Mouse (Mus musculus): ENCODE measurements at regions not wholly inside any gene's neighbourhood (a gene's known extent, or its start where the extent isn't known, plus 50 kb on each side); places are given as distances from the start of the nearest gene placed in this dataset.

DNA sequence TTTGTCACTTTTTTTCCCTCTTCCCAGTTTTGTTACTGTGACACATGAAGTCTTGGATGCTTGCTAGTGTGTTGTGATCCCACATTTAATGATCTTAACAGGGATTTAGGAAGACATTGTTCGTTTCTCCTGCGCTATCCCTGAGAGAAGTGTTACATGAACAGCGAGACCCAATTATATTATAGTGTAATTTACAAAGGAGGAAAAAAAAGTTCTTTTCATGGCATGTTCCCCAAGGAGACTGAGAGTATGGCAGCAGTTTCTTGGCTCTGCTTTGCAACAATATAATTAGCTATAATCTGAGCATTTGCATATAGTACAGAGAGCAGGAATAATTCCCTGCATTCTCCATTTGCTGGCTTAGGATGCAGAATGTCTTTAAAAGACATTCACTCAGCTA lies 168.6 kb downstream of the Insc start:
- no peak for DNase-seq

DNA sequence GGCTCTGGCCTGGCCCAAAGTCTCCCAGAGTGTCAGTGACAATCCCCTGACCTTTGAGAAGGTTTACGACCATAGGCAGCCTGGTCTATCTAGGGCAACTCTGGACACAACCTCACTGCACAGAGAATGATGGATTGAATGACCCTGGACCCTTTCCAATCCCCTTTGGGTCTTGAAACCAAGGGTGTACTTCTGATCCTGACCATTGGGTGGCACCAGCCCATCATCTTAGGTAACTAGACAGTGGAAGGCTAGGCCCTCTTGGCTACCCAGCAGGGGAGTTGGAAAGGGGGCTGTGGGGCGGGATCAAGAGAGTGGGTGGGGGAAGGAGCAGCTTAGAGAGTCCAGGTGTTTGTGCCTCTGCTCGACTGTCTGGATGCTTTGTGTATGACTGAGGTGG lies 178.7 kb downstream of the Insc start:
- peak; percentile 84 for DNase-seq

DNA sequence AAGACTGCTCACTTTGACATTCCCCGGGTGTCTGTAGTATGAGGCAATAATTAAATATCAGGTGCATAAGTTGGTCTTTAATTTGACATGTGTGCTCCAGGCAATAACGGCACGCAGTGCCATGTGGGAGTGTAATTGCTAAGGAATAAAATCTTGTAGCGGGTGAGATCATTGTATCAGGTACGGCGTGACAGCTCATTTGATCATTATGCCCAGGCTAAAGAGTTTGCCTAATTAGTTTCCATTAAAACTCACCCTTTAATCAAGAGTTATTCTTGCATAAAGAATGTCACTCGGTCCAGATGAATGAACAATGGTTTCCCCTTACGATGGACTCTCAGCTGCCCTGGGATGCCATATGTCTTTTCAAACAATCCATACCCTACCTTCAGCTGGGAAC lies 190.4 kb downstream of the Insc start:
- DNase-seq = no peak

DNA sequence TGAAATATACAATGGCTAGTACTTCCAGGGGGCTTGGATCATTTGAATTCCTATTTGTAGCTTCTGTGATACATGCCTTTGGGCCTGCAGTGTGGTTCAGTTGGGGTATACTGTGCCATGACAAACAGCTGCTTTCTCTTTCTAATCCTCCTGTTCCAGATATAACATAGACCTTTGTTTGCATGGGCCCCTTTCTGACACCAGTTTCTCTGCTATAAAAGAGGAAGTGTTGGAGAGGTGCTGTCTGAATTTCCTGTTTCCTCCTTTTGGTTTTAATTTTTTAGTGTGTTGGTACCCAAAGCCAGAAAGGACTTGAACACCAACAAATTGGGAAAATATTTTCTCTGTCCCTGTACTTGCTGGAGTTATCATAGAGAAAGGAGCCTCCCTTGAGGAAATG lies 207.3 kb downstream of the Insc start:
- no peak for DNase-seq

DNA sequence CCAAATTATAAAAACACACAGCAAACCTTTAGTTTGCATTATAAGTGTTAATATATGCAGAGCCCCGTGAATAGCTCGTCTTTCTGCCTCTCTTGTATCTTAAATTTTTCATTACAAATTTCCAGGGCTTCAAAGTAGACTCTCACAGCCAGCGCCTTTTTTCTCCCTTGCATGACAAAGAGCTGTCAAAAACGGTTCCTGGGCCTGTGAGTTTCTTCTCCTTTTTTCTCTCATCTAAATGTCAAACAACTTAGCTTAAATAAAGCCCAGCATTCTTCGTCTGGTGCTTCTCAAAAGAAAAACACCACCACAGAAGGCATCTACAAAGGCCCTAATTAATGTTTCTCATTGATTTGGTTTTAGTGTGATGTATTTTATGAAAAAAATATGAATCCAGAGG lies 219.7 kb downstream of the Insc start:
- no peak for DNase-seq

DNA sequence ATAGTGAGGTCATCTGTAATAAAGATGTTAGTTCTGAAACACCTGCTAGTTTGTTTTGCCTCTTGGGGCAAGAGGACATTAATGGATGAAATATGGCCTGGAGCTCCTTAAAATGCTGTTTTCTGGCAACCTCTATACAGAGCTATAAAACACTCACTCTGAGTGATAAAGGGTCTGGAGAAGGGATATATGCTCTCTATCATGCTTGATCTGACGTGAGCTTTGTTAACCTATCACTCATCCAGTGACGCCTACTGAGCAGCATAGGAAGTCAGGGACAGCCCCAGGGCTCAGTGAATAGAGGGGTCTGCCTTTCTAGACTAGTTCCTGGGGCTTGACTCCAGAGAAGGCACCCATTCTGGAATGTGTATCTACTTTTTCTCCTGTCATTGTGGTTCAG lies 222.4 kb downstream of the Insc start:
- DNase-seq = no peak

DNA sequence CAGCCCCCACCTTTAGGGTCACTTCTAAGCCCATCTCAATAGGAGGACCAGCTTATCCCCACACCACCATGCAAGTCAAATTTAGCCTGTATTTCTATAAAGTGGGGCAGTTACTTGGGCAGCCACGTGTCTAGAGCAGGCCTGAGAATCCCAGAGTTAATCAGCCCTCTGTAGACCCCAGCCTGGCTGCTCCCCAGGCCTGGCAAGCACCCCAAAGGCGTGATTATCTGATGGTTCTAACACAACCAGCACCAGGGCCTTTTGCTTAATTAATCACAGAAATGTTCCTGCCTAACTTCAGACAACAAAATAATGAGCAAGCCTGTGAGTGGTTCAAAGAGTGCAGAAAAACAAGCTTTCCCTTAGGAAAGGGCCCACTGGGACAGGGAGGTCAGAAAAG lies 243.0 kb downstream of the Insc start:
- DNase-seq = no peak

DNA sequence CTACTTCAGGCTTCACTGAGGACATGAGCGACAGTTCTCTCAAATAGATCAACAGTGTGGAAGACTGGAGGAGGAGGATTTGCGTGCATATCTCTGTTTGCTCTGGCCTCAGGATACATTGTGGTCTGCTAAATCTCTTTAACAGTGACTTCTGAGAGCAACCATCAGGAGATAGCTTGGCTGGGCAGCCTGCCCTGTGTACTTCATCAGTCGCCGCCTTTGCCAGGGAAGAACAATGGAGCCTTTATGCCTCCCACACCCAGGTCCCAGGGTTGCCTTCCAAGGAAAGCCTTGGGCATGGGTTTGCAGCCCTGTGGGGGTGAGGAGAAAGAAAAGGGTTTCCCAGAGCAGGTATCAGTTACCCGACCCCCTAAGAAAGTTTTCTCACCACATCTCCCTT lies 247.8 kb downstream of the Insc start:
- peak; percentile 31 for DNase-seq

DNA sequence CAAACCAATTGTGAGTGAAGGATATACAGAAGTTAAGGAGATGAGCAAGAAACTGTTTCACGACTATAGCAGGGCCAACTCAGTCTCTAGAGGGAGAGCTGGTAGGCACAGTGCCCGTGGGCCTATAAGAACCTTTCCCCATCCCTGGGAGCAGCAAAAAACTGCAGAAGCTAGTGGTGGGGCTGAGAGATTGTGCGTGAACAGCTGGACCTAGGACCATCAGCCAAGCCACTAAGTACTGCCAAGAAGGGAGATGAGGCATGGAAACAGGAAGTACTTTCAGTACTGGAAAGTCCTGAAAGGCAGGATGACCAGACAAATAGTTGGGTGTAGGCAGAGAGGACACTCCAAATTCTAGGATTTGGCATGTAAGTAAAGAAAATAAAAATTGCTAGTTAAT lies 248.9 kb downstream of the Insc start:
- peak; percentile 9 for DNase-seq

DNA sequence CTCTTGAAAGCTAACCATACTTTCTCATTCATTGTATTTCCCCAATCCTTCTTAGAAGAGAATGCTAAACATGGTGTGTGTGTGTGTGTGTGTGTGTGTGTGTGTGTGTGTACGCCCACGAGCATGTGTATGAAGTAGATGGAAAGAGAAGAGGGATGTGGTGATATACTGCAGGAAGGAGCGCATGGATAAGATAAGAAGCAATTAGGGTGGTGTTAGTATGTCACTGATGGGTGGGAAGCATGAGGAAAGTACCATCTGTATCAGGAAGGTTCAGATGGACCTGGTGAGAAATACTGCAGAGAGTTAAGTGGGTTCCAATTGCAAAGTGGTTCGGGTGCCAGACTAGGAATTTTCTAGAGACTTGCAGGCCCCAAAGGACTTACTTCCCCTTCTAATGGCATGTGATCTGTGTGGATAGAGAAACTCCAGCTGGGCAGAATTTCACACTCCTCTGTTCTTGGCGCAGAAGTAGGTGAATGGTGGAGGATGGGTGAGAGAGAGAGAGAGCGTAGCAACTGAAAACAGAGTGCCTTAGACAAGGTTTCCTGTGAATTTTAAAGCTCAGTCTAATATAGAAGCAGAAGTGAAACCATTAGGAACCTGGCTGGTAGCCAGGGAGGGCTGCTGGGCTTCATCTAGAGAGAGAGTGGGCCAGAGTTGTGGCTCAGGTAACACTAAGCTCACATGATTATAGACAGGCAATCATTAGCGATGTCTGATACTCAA lies 257.5 kb downstream of the Insc start:
- peak; percentile 9 for DNase-seq

DNA sequence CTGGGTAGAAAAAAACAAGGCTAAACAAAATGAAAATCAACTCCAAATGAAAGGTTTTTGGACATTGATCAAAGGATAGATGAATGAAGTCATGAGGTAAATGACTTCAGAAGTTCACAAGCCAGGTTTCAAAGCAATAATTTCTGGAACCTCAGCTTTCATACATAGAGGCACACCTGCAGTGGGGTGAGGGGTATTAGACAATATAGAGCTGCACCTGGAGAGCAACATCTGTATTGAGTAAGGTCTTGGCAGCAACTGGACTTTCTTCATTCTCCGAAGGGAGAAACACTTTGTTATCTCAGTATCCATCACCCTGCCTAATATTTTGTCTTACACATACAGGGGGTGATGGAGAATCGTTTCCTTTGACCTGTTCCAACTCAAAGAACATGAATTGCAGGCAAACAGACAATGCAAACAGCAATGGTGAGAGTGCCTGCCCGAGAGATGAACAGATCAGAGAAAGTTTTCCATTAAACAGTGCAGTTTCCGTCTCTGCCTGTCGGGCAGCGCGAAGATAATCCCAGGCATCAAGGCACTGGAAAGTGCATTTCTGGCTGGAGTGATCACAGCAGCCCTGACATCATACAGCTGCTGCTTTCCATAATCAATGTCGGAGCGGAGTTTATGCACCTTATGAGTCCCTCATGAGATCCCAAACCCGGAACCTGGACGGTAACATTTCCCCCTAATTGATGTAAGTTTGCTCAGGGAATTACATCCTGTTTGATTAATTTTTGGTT lies 270.9 kb downstream of the Insc start:
- no peak for DNase-seq

DNA sequence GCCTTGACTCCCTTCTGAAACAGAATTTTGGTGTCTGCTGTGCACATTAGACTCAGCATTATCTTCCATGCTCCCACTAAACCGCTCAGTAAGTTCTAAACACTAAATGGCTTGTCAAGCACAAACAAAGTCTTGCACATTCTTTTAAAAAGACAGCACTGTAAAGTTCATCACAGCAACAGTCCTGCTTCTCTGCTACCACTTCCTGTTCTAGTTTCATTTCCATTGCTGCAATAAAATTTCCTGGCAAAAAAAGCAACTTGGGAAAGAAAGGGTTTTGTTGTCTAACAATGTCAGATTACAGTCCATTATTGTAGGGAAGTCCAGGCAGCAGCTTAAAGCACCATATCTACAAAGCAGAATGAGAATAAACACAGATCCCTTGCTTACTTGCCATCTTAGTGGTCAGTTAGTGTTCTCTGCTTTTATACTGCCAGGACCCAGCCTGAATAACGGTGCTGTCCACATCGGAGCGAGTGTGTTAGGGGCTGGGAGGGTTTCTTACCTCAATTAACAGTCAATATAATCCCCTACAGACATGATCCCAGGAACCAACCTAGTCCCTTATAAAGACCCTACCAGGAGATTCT lies 276.0 kb downstream of the Insc start:
- DNase-seq = no peak

DNA sequence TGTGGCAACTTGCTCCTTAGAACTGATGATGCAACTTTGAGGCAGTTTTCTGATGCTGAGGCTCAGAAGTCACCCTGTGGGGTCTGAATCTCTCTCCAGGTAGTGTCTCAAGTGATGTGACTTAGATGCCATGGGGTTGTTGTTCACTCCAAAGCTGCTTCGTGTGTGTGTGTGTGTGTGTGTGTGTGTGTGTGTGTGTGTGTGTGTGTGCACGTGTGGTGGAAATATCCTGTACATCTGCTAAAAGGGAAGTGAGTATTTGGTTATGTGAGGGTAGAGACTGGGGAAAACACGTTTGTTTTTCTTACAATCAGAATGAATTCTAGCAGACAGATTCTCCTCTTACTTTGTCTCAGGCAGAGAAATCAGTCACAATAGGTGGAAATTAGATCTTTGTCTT lies 276.5 kb downstream of the Insc start:
- no peak for DNase-seq

DNA sequence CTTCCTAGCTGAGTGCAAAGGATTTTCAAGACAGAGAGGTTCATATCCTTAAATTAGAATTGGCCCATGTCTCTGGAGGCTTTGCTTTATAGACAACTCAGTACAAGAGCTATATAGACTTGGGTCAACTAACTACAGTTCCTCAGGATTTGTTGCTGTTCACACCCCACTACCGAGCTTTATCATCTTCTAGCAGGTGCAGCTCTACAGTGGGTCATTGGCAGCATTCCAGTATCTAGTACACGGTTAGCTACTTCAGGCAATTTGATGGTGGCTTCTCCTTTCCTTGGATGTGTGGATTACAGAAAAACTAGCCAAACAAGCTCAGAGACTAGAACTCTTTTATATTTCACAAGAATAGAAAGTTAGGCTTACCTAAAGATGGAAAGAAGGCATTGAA lies 282.3 kb downstream of the Insc start:
- DNase-seq = no peak

DNA sequence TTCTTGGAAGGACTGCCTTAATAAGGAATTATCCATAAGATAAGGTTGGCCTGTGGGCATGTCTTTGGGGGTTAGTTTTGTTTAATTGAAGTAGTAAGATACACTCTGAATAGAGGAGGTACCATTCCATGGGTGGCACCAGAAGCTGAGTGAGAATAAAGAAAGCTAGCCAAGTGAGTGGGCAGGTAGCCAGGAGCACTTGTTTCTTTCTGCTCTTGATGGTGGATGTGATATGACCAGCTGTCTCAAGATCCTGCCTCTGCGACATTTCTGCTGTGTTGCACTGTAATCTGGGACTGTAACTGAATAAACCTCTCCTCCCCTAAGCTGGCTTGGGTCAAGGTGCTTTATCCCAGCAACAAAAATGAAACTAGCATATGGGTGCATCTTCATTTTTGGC lies 284.2 kb downstream of the Insc start:
- DNase-seq = no peak

DNA sequence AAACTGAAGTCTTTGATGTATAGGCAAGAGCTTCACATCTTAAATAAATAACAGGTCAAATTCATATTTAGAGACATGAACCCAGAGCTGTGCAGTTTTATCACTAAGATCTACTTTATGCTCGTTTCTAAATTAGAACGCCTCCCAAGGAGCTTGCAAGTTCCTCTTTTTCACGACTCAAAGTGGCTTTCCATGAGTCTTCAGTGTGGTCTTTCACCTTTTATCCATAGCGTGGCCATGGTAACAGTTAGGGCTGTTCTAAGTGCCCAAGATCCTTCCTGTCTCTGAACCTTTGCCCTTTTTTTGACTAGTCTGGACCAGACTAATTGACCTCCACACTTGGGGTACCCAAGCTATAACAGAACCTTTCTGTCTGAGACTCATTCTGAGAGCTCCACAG lies 290.5 kb downstream of the Insc start:
- DNase-seq = no peak

DNA sequence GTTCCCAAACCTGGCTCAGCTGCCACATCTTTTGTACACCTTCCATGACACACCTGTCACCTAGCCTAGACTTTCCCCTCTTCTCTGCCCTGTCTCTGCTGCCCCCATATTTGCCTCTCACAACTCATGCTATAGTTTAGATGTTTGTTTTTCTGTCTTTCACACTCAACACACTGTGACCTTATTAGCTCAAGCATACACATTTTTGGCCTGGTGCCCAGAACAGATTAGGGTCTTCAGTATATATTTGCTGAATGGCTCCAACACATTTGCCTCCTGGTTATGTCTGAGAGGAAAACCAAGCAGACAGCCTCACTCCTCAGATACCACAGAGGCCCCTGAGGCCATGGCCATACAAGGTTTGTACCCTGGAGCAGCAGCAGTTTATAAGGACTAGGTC lies 312.0 kb downstream of the Insc start:
- DNase-seq = no peak

DNA sequence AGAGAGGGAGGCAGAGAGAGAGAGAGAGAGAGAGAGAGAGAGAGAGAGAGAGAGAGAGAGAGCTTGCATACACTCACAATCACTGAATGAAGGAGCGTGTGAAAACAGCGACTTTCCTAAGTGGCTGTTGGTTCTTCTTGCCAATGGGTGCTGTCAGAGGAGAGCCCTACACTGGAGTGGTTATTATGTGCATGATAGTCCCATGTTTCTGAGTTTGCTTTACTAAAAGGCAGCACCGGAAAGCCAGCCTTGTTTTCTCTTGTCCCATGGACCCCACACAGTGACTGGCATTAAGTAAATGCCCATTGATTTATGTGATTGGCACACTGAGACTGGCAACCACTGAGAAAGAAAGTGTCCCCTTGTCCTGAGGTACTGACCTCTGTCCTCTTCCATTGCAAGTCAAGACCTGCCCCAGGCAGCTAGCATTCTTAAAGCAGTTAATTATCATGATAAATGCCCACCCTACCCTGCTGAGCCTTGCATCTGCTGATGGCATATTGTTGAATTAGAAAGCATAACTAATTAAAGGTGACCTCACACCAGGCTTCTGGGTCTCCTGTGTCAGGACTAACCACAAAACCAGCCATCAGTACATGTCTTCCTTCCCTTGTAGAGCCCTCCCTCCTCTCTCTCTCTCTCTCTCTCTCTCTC lies 313.6 kb downstream of the Insc start:
- no peak for DNase-seq

DNA sequence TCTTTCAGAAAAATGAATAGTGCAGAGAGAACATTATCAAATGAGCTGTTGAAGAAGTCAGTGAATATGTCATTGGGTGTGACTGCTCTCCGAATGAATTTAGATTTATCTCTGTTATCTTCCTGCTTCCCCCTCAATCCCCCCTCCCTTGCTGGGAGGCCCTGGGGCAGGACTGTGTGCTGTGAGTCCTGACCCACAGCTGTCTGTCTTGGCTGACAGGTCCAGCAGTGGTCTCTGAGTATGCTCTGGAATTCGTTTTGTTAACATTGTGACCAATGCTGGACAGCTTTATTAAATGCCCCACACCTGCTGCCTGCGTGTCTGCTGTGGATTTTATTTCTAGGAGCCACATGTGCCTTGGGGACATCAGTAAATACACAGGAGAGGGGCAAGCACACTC lies 314.2 kb downstream of the Insc start:
- no peak for DNase-seq

DNA sequence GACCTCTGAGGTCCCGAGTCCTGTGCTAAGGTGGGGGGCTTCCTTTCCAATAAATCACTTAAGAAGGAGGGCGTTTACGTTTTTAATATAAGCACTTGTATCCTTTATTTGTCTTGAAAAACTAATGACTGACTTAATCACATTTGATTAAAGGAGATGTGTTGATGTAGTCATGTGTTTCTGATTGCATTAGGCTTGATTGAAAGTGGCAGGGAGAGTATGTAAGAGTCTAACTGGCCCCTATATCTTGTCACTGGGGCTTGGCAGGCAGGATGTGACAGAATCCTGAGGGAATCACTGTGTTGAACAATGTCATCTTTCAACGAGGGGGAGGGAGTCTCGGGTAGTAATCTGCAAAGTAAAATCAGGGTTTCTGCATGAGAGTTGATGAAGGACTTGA lies 316.7 kb downstream of the Insc start:
- DNase-seq = no peak

DNA sequence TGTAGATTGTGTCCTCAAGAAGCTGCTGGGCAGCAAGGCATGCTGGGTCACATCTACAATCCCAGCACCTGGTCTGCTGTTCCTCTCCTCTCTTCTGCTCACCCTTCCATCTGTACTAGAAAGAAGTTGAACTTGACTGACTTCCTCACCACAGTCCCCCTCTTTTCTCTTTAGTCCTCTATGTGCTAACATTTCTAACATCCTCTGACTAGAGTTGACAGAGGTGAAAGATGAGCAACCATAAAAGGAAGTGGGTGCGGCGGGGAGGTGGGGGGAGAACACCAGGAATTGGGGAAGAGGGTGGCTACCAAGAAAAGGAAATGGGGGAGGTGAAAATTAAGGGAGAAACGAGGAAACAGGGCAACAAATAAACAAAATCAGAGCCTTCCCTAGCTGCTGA lies 319.3 kb downstream of the Insc start:
- no peak for DNase-seq

DNA sequence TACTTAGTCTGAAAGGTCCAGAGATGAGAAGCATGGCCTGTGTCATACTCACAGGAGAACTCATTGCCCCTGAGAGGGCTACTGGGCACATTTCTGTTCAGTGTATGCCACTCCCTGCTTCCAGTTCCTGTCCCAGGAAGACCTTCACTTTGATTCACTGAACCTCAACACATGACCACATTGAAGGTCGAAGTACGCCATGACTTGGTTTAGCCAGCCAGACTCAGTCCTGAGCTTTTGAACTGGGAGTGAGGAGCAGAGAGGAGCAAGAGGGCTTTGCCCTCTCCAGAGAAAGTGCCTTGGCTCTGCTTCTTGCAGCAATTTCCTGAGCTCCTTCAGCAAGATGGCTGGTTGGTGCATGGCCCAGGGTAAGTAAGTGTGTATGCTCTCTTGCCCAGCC lies 324.1 kb downstream of the Insc start:
- no peak for DNase-seq

DNA sequence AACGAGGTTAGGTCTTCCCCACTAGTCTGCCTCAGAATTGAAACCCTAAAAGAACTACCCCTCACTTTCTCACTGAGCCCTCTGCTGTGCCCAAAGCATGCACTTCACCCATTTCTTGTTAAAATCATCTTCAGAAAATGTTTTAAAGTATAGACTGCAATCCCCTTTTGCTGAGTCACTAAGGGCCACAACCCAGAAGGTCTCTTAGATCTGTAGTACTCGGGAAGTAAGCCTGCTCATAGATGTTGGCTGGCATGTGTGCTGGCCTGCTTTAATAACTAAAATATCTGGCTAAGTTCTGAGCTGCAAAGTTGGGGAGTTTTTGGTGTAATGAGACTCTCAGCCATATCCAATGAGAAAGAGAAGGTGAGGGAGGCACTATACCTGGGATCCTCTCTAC lies 329.9 kb downstream of the Insc start:
- DNase-seq = no peak

Measured in gastrocnemius, postnatal 10 days (tissue).